8 mouse cellular contexts compared by ENCODE assay signal in the genomic region with DNA sequence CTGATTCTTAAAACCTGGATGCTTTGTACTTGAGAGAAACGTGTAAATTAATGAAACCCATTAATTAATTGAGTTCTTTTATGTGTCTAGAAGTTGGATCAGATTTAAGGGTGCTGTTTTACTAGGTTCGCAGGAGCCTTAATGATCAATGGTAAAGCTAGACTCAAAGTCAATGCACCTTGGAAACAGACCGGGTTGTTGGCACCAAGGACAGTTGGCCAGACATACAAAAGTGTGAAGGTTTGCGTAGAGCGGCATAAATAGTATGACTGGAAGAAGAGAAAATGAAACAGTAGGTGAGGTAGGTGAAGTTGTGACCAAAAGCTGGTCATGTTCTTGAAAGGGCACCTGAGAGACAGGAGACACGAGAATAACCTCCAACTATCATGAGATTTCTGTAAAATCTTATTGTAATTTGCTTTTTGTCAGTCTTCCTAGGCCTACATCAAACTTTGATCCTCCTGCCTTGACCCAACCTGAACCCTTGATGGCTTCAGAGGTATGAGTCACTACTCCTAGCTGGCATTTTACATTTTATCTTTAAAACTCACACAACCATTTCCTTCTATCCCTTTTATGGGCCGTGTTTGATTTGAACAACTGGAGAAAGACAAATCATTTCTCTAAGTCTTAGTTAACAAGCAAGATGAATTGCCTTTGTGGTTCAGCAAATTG. TPM values are rescaled to one million over a fixed set of nuclear protein-coding genes. Genes with fewer than 3 reads are reported as not detected.
DNase-seq lines count a peak whose midpoint lies in the region; ATAC-seq lines count a peak whose summit lies in the region.

No protein-coding gene starts in this region.

- peak overlapping the region; percentile 90 for H3K4me2 ChIP-seq in heart, embryonic 14.5 days (ENCODE audit: low read length)
- H3K4me2 ChIP-seq in hindbrain, embryonic 14.5 days (replicated peaks), result peak overlapping the region; percentile 84
- peak overlapping the region; percentile 92 for H3K4me2 ChIP-seq in midbrain, embryonic 13.5 days (replicated peaks)

- no peak for ATAC-seq in heart, embryonic 14.5 days (ENCODE audit: insufficient number of reproducible peaks, insufficient read depth, low FRiP score, low read depth)
- no peak for ATAC-seq in hindbrain, embryonic 14.5 days (ENCODE audit: low FRiP score)
- no peak for ATAC-seq in midbrain, embryonic 13.5 days

- peaks cover 3 to 8% of the 10 kb centered on the region in 2 experiments for H3K4me1 ChIP-seq in heart, embryonic 14.5 days (ENCODE audit: control insufficient read depth in 2 of 2, insufficient read depth in 2 of 2, low read length in 2 of 2)
- peaks cover 18% of the 10 kb centered on the region for H3K4me1 ChIP-seq in hindbrain, embryonic 14.5 days (replicated peaks; ENCODE audit: control insufficient read depth, insufficient read depth, low read length)
- H3K4me1 ChIP-seq in midbrain, embryonic 13.5 days (replicated peaks), result peaks cover 31% of the 10 kb centered on the region

- no peaks in the 10 kb centered on the region for H3K36me3 ChIP-seq in heart, embryonic 14.5 days (ENCODE audit: control insufficient read depth, insufficient read depth, low read length)
- no peaks in the 10 kb centered on the region for H3K36me3 ChIP-seq in hindbrain, embryonic 14.5 days (replicated peaks; ENCODE audit: control insufficient read depth, insufficient read depth)
- H3K36me3 ChIP-seq in midbrain, embryonic 13.5 days, result no peaks in the 10 kb centered on the region

- H3K9ac ChIP-seq in heart, embryonic 14.5 days (ENCODE audit: low read length), result peak overlapping the region; percentile 84
- H3K9ac ChIP-seq in hindbrain, embryonic 14.5 days, result peak overlapping the region; percentile 99
- peak overlapping the region; percentile 94 for H3K9ac ChIP-seq in midbrain, embryonic 13.5 days (replicated peaks)

- H3K27me3 ChIP-seq in heart, embryonic 14.5 days (ENCODE audit: control insufficient read depth, insufficient read depth, low read length), result no peaks in the 10 kb centered on the region
- H3K27me3 ChIP-seq in hindbrain, embryonic 14.5 days (ENCODE audit: control insufficient read depth, insufficient read depth, low read length), result no peaks in the 10 kb centered on the region
- no peaks in the 10 kb centered on the region for H3K27me3 ChIP-seq in midbrain, embryonic 13.5 days

- H3K27ac ChIP-seq in heart, embryonic 14.5 days (replicated peaks in 1 of 2; ENCODE audit: control insufficient read depth in 1 of 2, insufficient read depth in 1 of 2, low read depth in 2 of 2, low read length in 2 of 2), result no peak overlapping the region
- peak overlapping the region; percentile 100; the same call in 1 of the 2 replicates for H3K27ac ChIP-seq in hindbrain, embryonic 14.5 days
- peak overlapping the region; percentile 99 for H3K27ac ChIP-seq in midbrain, embryonic 13.5 days

- H3K4me3 ChIP-seq in heart, embryonic 14.5 days (ENCODE audit: control insufficient read depth in 1 of 2, insufficient read depth in 1 of 2, low read depth in 1 of 2, low read length in 2 of 2), result peak overlapping the region in 1 of 2 experiments; percentile 91; a peak in 1 of 4 replicates
- H3K4me3 ChIP-seq in hindbrain, embryonic 14.5 days (replicated peaks; ENCODE audit: low read length), result peak overlapping the region; percentile 83
- H3K4me3 ChIP-seq in midbrain, embryonic 13.5 days (replicated peaks), result peak overlapping the region; percentile 93

- WGBS in heart, embryonic 14.5 days, result 79% methylated on average over 7 of the region's 7 CpGs
- 79% methylated on average over 7 of the region's 7 CpGs for WGBS in hindbrain, embryonic 14.5 days
- WGBS in midbrain, embryonic 13.5 days, result 87% methylated on average over 7 of the region's 7 CpGs

- no peaks in the 10 kb centered on the region for H3K9me3 ChIP-seq in heart, embryonic 14.5 days (ENCODE audit: control insufficient read depth, low read length)
- H3K9me3 ChIP-seq in hindbrain, embryonic 14.5 days (ENCODE audit: control insufficient read depth, low read length), result no peaks in the 10 kb centered on the region
- no peaks in the 10 kb centered on the region for H3K9me3 ChIP-seq in midbrain, embryonic 13.5 days

- DNase-seq in heart, postnatal 14 days, result no peak
- peak; percentile 10 to 22 for DNase-seq in cerebellum, postnatal 14 days
- DNase-seq in hindbrain, embryonic 14.5 days (ENCODE audit: low spot score), result no peak
- no peak for DNase-seq in spleen, postnatal 10 days (ENCODE audit: low spot score in 2 of 2)
- no peak for DNase-seq in gastrocnemius, adult 18-20 months (ENCODE audit: low spot score)
- no peak for DNase-seq in ovary, adult 18-20 months (ENCODE audit: low spot score)

- intact Hi-C loops in heart, postnatal 14 days (cut with DNase I), result loop anchor here (5.0 kb wide), 1 partner anchor 51 kb away; the partner anchor contains the start of gene Ndc80

RNA-seq across cellular contexts. Expression of gene Smchd1, which starts 1.3 kb away (rescaled TPM):
- 41.7 and 49.1 TPM in 2 replicates for polyA plus RNA-seq in heart, embryonic 14.5 days (2014; fragmentation: Nextera tagmentation; extraction: Ambion mirVana)
- total RNA-seq in heart, postnatal 14 days (2021), result 10 to 100 TPM; 22.0 to 29.0 TPM
- 60.3 and 64.3 TPM in 2 replicates for polyA plus RNA-seq in hindbrain, embryonic 14.5 days (2014; fragmentation: Nextera tagmentation; extraction: Ambion mirVana)
- polyA plus RNA-seq in midbrain, embryonic 13.5 days (2015; fragmentation: Nextera tagmentation; extraction: Ambion mirVana), result 48.6 and 60.5 TPM in 2 replicates
- 1 to 10 TPM; 8.6 to 9.9 TPM for total RNA-seq in gastrocnemius, adult 18-20 months (2021)

RNA-seq across cellular contexts. Expression of gene Gm4707, which starts 16.8 kb away (rescaled TPM):
- 3.4 and 3.7 TPM in 2 replicates for polyA plus RNA-seq in heart, embryonic 14.5 days (2014; fragmentation: Nextera tagmentation; extraction: Ambion mirVana)
- total RNA-seq in heart, postnatal 14 days (2021), result 1 to 10 TPM in 1 of 2 experiments, under 1 TPM in 1; 0.88 to 1.6 TPM
- 1.9 and 2.0 TPM in 2 replicates for polyA plus RNA-seq in hindbrain, embryonic 14.5 days (2014; fragmentation: Nextera tagmentation; extraction: Ambion mirVana)
- 3.7 and 4.3 TPM in 2 replicates for polyA plus RNA-seq in midbrain, embryonic 13.5 days (2015; fragmentation: Nextera tagmentation; extraction: Ambion mirVana)
- total RNA-seq in gastrocnemius, adult 18-20 months (2021), result under 1 TPM; 0.57 to 0.71 TPM

RNA-seq across cellular contexts. Expression of gene Ndc80, which starts 50.2 kb away (rescaled TPM):
- polyA plus RNA-seq in heart, embryonic 14.5 days (2014; fragmentation: Nextera tagmentation; extraction: Ambion mirVana), result 31.7 and 35.2 TPM in 2 replicates
- 1 to 10 TPM; 2.4 to 4.1 TPM for total RNA-seq in heart, postnatal 14 days (2021)
- 5.8 and 7.6 TPM in 2 replicates for polyA plus RNA-seq in hindbrain, embryonic 14.5 days (2014; fragmentation: Nextera tagmentation; extraction: Ambion mirVana)
- 19.7 and 20.0 TPM in 2 replicates for polyA plus RNA-seq in midbrain, embryonic 13.5 days (2015; fragmentation: Nextera tagmentation; extraction: Ambion mirVana)
- total RNA-seq in gastrocnemius, adult 18-20 months (2021), result under 1 TPM in 1 of 2 experiments, not detected in 1; 0.14 TPM

Comparison
In these comparisons a context has a peak if more than half of its experiments do, and no peak if none do; other contexts are left out.
1. H3K27ac ChIP-seq: peak in hindbrain, embryonic 14.5 days (single experiment) and midbrain, embryonic 13.5 days (single experiment); none in heart, embryonic 14.5 days (0 of 2).
2. DNase-seq: peak in cerebellum, postnatal 14 days (2 of 2); none in heart, postnatal 14 days (0 of 2), hindbrain, embryonic 14.5 days (single experiment), spleen, postnatal 10 days (0 of 2), gastrocnemius, adult 18-20 months (single experiment) and ovary, adult 18-20 months (single experiment).
3. Peak in every context shown above with its lines, with median percentiles within 50 percentile points of each other: H3K4me2 ChIP-seq and H3K9ac ChIP-seq.